Mouse (Mus musculus) CH12.LX (cell line): Measurements from ENCODE around the gene Tsen34. TPM values are rescaled to one million over a fixed set of nuclear protein-coding genes. Genes with fewer than 3 reads are reported as not detected.
A peak's percentile ranks its signal among the peaks of the same experiment; 100 is the strongest.
"Not testable (repeated sequence)": the region's sequence is repeated elsewhere in the genome, so short reads cannot be mapped to it uniquely, and the experiment has no call there.

Experiments
- DNase-seq: peaks from one replicate; pipeline ENCODE4 v3.0.0-alpha.2; 2013; ENCODE audit errors: extremely low read depth
- H3K27ac ChIP-seq: 2 replicates; pipeline ENCODE4 v1.5.1; 2012; ENCODE audit warnings: low read depth, mild to moderate bottlenecking, control low read depth, moderate library complexity; ENCODE audit not compliant: insufficient read depth
- H3K27me3 ChIP-seq: replicated peaks from 2 replicates; pipeline ENCODE3; 2012; ENCODE audit warnings: inconsistent platforms
- H3K36me3 ChIP-seq, 2 experiments: replicated peaks in 1 of 2; 2 replicates each; pipeline versions ENCODE3 to v1.6.1; 2012; ENCODE audit warnings: inconsistent platforms in 1 of 2, low read length in 1 of 2, mild to moderate bottlenecking in 1 of 2, mixed read lengths in 1 of 2, moderate library complexity in 1 of 2; ENCODE audit not compliant: control insufficient read depth in 1 of 2, insufficient read depth in 1 of 2
- H3K4me1 ChIP-seq, 2 experiments: 2 replicates each; pipeline ENCODE4 v1.6.1; 2012; ENCODE audit warnings: inconsistent platforms in 1 of 2, moderate library complexity in 1 of 2; ENCODE audit not compliant: insufficient read depth in 2 of 2, control insufficient read depth in 1 of 2
- H3K4me2 ChIP-seq: 2 replicates; pipeline ENCODE4 v1.6.1; 2012; ENCODE audit warnings: low read depth, mild to moderate bottlenecking, control low read depth; ENCODE audit not compliant: poor library complexity, insufficient read depth, severe bottlenecking
- H3K4me3 ChIP-seq, 3 experiments: fragments of 150-350 bp in 1 of 3; sonication (generic) in 1 of 3; replicated peaks in 1 of 3; 2 replicates each; pipeline versions ENCODE3 to v1.5.1; 2011 to 2012; ENCODE audit warnings: low read depth in 2 of 3, low read length in 2 of 3, mild to moderate bottlenecking in 2 of 3, moderate library complexity in 2 of 3, control low read depth in 1 of 3, improper control_type of control experiment in 1 of 3, inconsistent platforms in 1 of 3, mixed read lengths in 1 of 3; ENCODE audit not compliant: poor library complexity in 1 of 3
- H3K79me2 ChIP-seq: replicated peaks from 2 replicates; pipeline ENCODE4 v1.6.1; 2012; ENCODE audit warnings: mild to moderate bottlenecking, moderate library complexity; ENCODE audit not compliant: control insufficient read depth, poor library complexity, insufficient read depth, severe bottlenecking; ENCODE audit errors: extremely low read depth
- H3K9ac ChIP-seq: 2 replicates; pipeline ENCODE4 v1.6.1; 2012; ENCODE audit warnings: low read depth, mild to moderate bottlenecking, control low read depth, moderate library complexity; ENCODE audit not compliant: insufficient read depth
- H3K9me3 ChIP-seq: replicated peaks from 2 replicates; pipeline ENCODE3; 2012; ENCODE audit warnings: low read length, inconsistent platforms, mixed read lengths
- BHLHE40 ChIP-seq: IDR thresholded peaks from 2 replicates; pipeline ENCODE4 v1.6.1; 2011; ENCODE audit warnings: mild to moderate bottlenecking, low read depth, low read length, improper control_type of control experiment
- CHD2 ChIP-seq: IDR thresholded peaks from 2 replicates; pipeline ENCODE4 v1.6.1; 2011; ENCODE audit warnings: low read length, improper control_type of control experiment
- E2F4 ChIP-seq: IDR thresholded peaks from 2 replicates; pipeline ENCODE4 v1.6.1; 2011; ENCODE audit warnings: low read depth, low read length, improper control_type of control experiment; ENCODE audit not compliant: insufficient replicate concordance
- JUND ChIP-seq: conservative IDR thresholded peaks from 2 replicates; pipeline ENCODE4 v1.6.1; 2011; ENCODE audit warnings: low read depth, low read length, improper control_type of control experiment
- MAX ChIP-seq: IDR thresholded peaks from 2 replicates; pipeline ENCODE4 v1.6.1; 2011; ENCODE audit warnings: low read length, improper control_type of control experiment
- MXI1 ChIP-seq: IDR thresholded peaks from 2 replicates; pipeline ENCODE4 v1.6.1; 2011; ENCODE audit warnings: mild to moderate bottlenecking, low read depth, low read length, improper control_type of control experiment
- MYC ChIP-seq: IDR thresholded peaks from 2 replicates; pipeline ENCODE4 v1.6.1; 2011; ENCODE audit warnings: low read depth, mild to moderate bottlenecking, improper control_type of control experiment, low read length
- POLR2A ChIP-seq: IDR thresholded peaks from 2 replicates; pipeline ENCODE4 v1.6.1; 2011; ENCODE audit warnings: low read depth, mild to moderate bottlenecking, improper control_type of control experiment, low read length
- POLR2AphosphoS2 ChIP-seq: IDR thresholded peaks from 2 replicates; pipeline ENCODE4 v1.6.1; 2011; ENCODE audit warnings: low read depth, low read length, improper control_type of control experiment
- SIN3A ChIP-seq: IDR thresholded peaks from 2 replicates; pipeline ENCODE4 v1.6.1; 2012; ENCODE audit warnings: low read length, improper control_type of control experiment, inconsistent platforms
- ZMIZ1 ChIP-seq: IDR thresholded peaks from 2 replicates; pipeline ENCODE4 v1.6.1; 2012; ENCODE audit warnings: low read depth, mild to moderate bottlenecking, inconsistent platforms, low read length, improper control_type of control experiment
- ZNF384 ChIP-seq: IDR thresholded peaks from 2 replicates; pipeline ENCODE4 v1.6.1; 2012; ENCODE audit warnings: low read depth, low read length, improper control_type of control experiment, inconsistent platforms
- dilution Hi-C: fragments of 300-500 bp; cut with MboI; formaldehyde crosslinking; loops from 2 replicates; pipeline ENCODE4 v1.14.3; 2020; ENCODE audit warnings: low sequenced_read_pairs; ENCODE audit not compliant: extremely low pct_unique_long_range_greater_than_20kb, extremely low pct_ligation_motif_present
- in situ Hi-C: fragments of 300-500 bp; cut with MboI; formaldehyde crosslinking; loops from 3 replicates; pipeline ENCODE4 v1.14.3; 2019; ENCODE audit warnings: low sequenced_read_pairs, low pct_ligation_motif_present, low pct_unique_long_range_greater_than_20kb, mixed read lengths
- polyA plus RNA-seq: library from polyadenylated mRNA; unstranded; fragments of >175 nt; gene quantifications from 2 replicates; pipeline ENCODE4 v1.2.1, GENCODE M21; 2012; ENCODE audit warnings: low read depth; ENCODE audit not compliant: insufficient read length
- total RNA-seq, 2 experiments: library from RNA; depleted of rRNA; stranded (reverse); fragments of 300-350 nt in 1 of 2; fragments of >200 nt in 1 of 2; gene quantifications; 2 replicates each; pipeline ENCODE4 v1.2.3; 2012 to 2014

Tsen34 gene
- total and polyA plus RNA-seq, 3 experiments, result 23.1 to 40.2 (median 34.8) TPM

GRCm38 (mm10) chr7:3705461-3705860, 12.8 kb downstream of the Tsen34 start:
- H3K79me2 ChIP-seq, result peaks cover 30% of the 10 kb centered on the region
- not testable (repeated sequence) for H3K27me3 ChIP-seq
- H3K4me3 ChIP-seq, result peak overlapping the region; percentile 68 to 98 (median 86)
- H3K27ac ChIP-seq, result peak overlapping the region; percentile 28; the same call in 1 of the 2 replicates
- DNase-seq, result peak; percentile 39
- TF ChIP-seq CHD2, result 0 out of 2 replicates have a peak, but pooled peaks have one; percentile 7
- peak; percentile 46; the same call in 1 of the 2 replicates for TF ChIP-seq POLR2A
- TF ChIP-seq, all 38 proteins: peak for 2; not testable (repeated sequence) for 36
- in situ Hi-C loops, dilution Hi-C loops, H3K9me3 ChIP-seq: not testable (repeated sequence)
- Histone ChIP-seq H3K4me2 (peak overlapping the region; percentile 69), H3K9ac (peak overlapping the region; percentile 89), H3K36me3 (peaks cover 40 to 42% of the 10 kb centered on the region in 2 experiments), H3K4me1 (peaks cover 2 to 31% of the 10 kb centered on the region in 2 experiments; a peak in 3 of 4 replicates)

GRCm38 (mm10) chr7:3705911-3706310, 13.2 kb downstream of the Tsen34 start:
- Histone ChIP-seq H3K36me3 (peaks cover 38 to 43% of the 10 kb centered on the region in 2 experiments), H3K4me2 (peak overlapping the region; percentile 69), H3K4me3 (peak overlapping the region; percentile 39 to 98 (median 86)), H3K9me3 (no peaks in the 10 kb centered on the region), H3K27ac (peak overlapping the region; percentile 14), H3K4me1 (peaks cover 2 to 34% of the 10 kb centered on the region in 2 experiments; a peak in 3 of 4 replicates), H3K27me3 (no peaks in the 10 kb centered on the region), H3K9ac (peak overlapping the region; percentile 89), H3K79me2 (peaks cover 30% of the 10 kb centered on the region)
- dilution Hi-C loops, result no loop called here
- peak; percentile 16 for DNase-seq
- TF ChIP-seq POLR2AphosphoS2 (peak; percentile 21; the same call in 1 of the 2 replicates), POLR2A (no peak; the same call in none of the 2 replicates)
- in situ Hi-C loops, result no loop called here

- Histone ChIP-seq H3K4me1 (peaks cover 2 to 34% of the 10 kb centered on the region in 2 experiments; a peak in 3 of 4 replicates), H3K4me3 (peak overlapping the region; percentile 39 to 98 (median 86)), H3K9ac (peak overlapping the region; percentile 89; the same call in 1 of the 2 replicates), H3K27ac (peak overlapping the region; percentile 49), H3K36me3 (peaks cover 33 to 37% of the 10 kb centered on the region in 2 experiments), H3K79me2 (peaks cover 30% of the 10 kb centered on the region), H3K9me3 (no peaks in the 10 kb centered on the region), H3K27me3 (no peaks in the 10 kb centered on the region), H3K4me2 (peak overlapping the region; percentile 69)
- dilution Hi-C loops (no loop called here), in situ Hi-C loops (no loop called here)
- peak; percentile 25 for DNase-seq
- TF ChIP-seq E2F4 (no peak), BHLHE40 (no peak), MXI1 (peak; percentile 46; the same call in 1 of the 2 replicates), ZNF384 (no peak), JUND (no peak), MYC (peak; percentile 82), SIN3A (peak; percentile 37), MAX (peak; percentile 64; the same call in 1 of the 2 replicates), POLR2AphosphoS2 (peak; percentile 81; the same call in 1 of the 2 replicates), ZMIZ1 (peak; percentile 9; the same call in 1 of the 2 replicates)
These were observed 13.8 kb downstream of the Tsen34 start for GRCm38 (mm10) chr7:3706343-3706934.
